Mouse (Mus musculus) neutrophil, adult 5-6 weeks (primary cell): ENCODE measurements around the gene Tnf. TPM values are rescaled to one million over a fixed set of nuclear protein-coding genes. Genes with fewer than 3 reads are reported as not detected.

Experiments used
- ATAC-seq: fragments of 151-379, 151-347 bp; 2 replicates; pipeline ENCODE4 v1.8.0; 2017; ENCODE audit warnings: mild to moderate bottlenecking, moderate TSS enrichment; ENCODE audit not compliant: insufficient number of reproducible peaks, poor library complexity, low FRiP score, severe bottlenecking; ENCODE audit errors: extremely low read depth
- total RNA-seq: library from RNA; stranded (forward); fragments of 200-1000 nt; gene quantifications from 2 replicates; pipeline ENCODE4 v1.2.3, GENCODE M21; 2017

Gene Tnf
- total RNA-seq, result 16.4 and 18.2 TPM in 2 replicates

DNA sequence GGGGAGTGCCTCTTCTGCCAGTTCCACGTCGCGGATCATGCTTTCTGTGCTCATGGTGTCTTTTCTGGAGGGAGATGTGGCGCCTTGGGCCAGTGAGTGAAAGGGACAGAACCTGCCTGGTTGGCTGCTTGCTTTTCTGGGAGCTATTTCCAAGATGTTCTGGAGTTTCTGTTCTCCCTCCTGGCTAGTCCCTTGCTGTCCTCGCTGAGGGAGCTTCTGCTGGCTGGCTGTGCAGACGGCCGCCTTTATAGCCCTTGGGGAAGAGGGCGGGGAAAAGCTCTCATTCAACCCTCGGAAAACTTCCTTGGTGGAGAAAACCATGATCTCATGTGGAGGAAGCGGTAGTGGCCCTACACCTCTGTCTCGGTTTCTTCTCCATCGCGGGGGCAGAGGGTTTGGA lies at the start of gene Tnf:
Gene Tnf (minus strand): TSS at position 221 of the 400 bp plus-strand sequence.
- ATAC-seq, result peak; percentile 13; the same call in 1 of the 2 replicates

DNA sequence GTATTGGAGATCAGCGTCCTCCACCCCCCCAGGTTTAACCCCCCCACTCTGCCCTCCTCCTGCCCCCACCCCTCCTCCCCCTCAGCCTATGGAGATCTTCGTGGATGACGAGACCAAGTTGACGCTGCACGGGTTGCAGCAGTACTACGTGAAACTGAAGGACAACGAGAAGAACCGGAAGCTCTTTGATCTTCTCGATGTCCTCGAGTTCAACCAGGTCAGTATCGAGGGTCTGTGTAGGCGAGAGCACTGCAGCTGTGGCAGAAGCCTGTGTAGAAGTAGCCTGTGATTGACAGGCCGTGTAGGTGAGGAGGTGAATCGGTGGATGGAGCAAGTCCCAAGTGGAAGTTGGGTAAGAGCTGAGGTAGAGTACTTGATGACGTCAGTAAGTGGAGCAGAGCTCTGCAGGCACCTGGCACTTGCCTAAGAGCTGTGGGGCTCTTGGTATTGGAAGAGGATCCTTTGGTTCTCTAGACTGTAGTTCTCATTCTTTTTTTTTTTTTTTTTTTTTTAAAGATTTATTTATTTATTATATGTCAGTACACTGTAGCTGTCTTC lies 49.4 kb upstream of the Tnf start:
- peak; percentile 85 for ATAC-seq

DNA sequence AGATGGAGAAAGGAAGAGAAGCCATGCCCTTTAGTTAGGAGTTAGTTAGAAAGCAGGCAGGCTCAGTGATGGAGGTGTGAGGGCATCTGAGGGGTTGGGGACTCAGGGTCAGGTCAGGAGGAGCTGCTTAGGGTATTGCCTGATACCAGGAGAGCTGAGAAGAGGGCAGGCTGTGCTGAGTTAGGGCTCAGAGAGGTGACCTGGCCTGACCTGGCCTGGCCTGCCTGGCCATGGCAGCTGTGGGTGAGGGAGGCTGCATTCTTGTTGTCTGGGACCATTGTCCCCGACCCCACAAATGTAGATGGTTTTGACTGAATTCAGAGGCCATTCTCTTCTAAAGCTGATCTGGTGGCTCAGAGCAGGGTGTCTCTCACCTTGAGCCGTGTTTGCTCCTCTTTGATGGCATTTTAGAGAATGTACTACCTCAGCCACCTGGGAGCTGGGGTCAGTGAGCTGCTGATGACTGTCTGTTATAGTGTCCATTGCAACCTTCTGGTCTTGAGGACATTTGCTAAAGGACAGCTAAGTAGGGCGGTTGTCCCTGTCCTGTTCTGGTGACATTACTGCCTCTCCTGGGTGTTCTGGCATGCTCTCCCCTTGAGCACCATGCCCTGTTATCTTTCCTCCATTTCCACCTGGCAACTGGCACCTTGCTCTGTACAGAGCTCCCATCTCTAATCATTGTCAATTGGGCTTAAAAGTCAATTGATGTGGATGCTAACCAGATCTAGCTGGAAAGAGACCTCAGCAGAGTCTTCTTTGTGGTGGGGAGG lies 48.7 kb upstream of the Tnf start:
- no peak for ATAC-seq

DNA sequence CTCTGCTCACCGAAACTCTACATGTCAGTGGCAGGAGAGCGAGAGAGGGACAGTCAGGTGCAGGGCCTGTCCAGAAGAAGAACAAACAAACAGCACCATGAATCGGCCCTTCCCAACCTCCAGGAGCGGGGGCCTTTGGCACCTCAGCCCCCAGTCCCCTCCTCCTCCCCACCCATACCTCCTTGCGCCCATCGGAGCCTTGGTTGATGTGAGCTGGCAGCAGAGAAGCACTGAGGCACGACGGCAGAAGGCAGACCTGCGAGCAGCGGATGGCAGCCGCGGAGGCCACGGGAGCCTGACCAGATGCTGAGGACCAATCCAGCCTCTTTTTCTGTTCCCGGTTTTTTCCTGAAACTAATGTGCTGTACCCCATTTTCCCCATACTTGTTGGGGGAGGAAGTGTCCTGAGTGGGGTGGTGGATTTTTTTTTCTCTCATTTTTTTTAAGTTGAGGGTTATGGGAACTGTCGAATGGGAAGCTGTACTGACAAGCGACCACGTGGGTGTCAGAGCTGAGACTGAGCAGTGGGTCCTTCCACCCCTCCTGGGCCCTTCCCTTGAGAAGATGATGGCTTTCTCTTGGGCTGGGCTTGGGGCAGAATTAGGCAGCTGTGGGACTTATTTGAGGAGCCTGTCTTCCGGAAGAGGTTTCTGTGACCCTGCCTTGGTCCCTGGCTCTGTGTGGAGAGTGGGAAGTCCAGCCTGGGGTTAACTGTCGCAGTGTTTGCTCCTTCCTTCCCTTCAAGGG lies 47.8 kb upstream of the Tnf start:
- ATAC-seq, result no peak

DNA sequence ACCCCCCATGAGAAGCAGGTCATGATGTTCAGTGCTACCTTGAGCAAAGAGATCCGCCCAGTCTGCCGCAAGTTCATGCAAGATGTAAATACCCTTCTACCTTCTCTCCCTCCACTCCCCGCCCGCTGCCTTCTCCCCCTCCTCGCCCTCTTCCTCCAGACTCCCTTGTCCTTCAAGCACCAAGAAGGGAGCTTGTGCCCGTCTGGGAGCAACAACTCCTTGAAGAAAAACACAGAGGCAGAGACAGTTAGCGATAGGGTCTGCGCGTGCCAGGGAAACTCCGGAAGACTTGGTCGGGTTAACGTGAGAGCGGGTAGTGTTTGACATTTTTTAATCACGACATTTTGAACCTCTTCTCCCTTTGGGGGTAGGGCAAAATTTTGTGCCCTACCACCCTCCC lies 47.2 kb upstream of the Tnf start:
- ATAC-seq, result no peak

DNA sequence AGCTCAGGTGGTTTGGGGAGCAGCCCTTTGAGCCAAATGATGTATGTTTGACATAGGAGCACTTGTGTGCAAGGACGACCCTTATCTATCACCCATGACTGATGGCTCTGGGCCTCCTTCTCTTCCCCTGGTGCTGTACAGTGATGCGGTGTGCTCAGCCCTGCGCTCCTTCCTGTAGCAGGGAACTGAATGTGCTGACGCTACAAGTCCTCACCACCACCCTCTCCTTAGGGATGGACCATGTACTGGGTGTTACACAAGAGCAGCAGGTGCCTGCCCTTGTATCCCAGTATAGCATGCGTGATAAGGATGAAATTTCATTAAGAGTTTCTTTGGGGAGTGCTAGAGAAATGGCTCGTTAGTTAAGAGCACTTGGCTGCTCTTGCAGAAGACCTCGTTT lies 45.3 kb upstream of the Tnf start:
- no peak for ATAC-seq

DNA sequence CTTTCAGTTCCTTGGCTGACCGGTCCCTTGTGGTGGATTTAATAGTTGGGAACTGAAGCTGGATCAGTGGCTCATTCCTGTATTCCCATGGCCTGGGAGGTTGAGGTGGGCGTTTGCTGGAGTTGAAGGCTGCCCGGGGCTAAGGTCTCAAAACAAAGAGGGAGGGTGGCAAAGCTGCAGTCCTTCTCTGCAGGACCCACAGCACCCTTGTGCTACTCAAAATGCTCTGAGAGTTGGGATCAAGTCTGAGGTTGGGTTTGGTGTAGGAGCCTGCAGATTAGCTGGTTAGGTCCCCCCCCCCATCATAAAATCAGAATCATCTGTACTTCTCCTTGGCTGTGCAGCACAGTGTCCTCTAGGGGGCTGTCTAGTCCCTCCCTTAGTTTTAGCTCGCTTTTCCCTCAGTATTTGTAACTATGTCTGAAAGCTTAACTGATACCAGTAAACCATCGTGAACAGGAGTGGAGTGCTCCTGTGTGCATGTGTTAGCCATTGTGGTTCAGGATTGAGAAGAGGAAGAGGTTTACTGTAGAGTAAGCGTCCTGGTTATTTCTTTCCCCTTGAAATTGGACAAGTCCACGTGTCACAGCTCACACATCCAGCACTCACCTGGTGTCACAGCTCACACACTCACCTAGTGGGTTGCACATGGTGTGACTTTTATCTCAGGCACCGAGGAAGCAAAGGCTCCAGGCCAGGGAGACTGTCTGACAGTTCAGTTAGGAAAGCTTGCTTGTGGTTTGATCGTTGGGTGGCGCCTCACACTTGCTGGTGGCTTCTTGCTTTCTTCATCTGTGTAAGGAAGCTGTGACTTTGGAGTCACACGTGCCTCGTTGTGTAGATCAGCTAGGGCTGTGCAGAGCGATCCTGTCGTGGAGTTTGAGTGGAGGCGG lies 44.2 kb upstream of the Tnf start:
- ATAC-seq, result peak; percentile 28; the same call in 1 of the 2 replicates

DNA sequence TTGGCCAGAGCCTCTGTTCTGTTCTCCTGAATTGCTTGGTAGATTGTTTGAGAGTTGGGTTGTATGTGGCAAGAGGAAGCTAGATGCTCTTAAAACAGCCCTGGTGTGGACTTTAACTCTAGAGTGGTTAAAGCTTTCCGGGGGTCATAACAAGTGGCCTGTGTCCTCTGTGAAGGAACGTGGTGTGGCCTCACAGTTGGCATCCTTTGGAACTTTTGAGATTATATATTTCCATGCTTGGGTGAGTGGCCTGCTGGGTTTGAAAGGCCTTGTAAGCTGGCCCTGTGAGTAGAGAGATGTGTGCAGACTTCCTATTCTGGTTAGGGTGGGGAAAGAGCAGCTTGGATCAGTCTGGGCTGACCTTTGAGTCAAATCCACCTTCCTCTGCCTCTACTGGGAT lies 43.2 kb upstream of the Tnf start:
- ATAC-seq, result no peak

DNA sequence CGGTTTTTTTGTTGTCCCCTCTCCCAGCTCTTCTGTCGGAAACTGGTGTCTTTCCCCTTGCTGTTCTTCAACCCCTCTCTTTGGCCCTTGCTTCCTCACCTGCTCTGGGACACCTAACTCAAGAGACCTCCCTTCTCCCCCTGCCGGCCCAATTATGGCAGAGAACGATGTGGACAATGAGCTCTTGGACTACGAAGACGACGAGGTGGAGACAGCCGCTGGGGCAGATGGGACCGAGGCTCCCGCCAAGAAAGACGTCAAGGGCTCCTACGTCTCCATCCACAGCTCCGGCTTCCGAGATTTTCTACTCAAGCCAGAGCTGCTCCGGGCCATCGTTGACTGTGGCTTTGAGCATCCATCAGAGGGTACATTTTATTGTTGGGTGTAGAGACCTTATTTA lies 41.3 kb upstream of the Tnf start:
- ATAC-seq, result no peak

DNA sequence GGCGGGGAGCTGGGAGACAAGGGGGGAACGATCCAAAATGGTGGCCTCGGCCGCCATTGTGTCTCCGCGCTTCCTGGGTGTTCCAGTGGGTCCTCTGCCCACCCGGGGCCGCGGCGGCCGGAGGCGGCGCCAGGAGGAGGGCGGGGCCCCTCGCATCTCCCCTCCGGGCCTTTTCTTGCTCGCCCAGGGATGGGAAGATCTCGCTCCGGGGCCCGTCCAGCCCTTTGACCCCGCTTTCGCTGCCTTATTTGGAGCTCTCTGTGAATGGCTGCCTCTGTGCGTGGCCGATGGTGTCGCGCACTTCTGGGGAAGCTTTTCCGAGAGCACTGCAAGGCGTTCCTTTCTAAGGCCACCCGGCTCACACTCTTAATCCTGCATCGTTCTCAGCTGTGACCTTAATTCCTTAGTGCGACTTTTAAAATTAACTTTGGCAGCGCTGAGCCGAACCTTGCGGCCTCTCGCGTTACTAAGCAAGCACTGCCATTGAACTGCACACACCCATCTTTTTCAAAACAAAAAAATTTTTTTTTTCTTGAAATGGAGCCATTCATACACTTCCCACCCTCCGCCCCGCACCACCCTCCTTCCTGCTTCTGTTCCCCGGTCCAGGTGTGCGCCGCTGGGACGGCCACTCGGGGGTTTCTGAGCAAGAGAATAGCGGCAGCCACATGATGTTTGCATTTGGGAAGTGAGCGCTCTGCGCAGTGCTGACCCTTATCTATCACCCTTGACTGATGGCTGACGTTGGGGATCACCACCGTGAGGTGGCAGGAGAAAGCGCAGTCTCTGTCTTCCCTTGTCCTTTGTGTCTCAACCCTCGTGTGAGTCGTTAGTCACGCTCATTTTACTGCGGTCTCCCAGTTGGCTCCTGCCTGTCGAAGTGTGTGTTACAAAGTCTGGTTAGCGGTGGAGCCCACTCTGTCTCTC lies 40.5 kb upstream of the Tnf start:
- peak; percentile 43 for ATAC-seq

DNA sequence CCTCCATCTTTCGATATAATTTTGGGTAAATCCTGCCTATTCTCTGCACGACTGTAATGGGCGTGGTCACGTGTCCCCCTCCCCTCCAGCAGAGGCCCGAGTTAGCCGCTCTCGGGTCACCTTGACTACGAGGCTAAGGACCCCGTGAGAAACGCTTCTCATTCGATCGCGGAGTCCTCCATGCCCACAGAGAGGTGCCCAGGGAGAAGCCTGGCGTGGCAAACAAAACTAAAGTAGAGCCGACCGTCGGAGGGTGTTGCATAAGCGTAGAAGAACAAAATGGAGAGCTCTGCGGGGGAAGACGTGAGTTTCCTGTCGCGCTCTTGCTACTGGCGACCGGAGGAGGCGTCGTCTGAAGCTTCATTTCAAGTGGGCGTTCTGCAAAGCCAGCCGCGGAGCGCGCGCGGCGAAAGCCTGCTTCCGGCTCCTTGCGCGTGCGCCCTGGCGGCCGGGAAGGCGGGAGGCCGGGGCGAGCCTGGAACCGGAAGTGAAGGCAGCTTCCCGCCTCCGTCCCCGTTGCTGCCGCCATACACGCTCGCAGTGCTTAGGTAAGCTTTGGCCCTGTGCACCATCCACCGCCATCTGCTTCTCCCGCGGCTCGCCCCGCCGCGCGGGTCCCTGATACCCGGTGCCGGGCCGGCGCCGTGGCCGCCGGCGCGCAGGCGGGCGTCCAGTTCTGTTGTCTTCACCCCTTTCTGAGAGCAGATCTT lies 39.7 kb upstream of the Tnf start, which contains the start of gene Ddx39b:
Gene Ddx39b (plus strand): TSS at position 442 of the 710 bp plus-strand sequence.
- peak; percentile 65 for ATAC-seq

DNA sequence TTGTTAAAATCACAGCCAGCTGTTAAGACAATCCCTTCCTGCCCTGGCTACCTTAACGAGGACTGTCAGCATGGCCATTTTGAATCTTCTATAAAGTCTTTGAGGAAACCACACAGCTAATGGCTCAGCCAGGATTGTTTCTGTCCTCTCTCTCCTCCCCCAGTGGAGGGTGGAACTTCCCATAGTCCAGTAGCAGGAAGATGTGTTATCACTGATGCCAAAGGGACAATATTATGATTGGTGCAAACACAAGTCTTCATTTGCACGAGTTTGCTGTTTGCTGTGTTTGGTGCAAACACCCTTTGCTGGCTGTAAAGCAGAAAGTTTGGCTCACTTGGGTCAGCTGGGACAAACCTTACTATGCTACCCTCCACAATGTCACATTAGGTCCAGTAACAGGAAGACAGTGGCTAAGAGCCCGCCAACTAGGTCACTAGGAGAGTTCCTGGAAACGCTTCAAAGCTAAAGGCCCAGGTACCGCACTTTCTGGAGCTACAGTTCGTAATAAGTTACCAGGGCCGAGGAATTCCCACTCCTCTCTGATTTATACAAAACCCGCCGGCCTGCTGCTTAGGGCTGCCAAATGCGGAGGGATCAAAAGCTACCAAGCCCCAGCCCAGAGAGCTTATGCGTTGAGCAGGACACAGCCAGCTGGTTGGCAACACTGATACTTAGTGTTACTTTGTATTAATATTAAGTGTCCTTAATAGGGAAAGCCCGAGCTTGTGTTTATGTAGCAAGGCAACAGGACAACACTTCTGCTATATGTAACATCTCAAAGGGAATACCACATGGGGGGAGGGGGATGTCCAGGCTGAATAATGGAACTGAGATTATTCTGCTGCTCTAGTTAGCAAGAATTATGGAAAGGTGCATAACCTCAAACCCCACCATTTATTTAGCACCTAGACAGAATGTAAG lies 38.8 kb upstream of the Tnf start:
- ATAC-seq, result no peak

DNA sequence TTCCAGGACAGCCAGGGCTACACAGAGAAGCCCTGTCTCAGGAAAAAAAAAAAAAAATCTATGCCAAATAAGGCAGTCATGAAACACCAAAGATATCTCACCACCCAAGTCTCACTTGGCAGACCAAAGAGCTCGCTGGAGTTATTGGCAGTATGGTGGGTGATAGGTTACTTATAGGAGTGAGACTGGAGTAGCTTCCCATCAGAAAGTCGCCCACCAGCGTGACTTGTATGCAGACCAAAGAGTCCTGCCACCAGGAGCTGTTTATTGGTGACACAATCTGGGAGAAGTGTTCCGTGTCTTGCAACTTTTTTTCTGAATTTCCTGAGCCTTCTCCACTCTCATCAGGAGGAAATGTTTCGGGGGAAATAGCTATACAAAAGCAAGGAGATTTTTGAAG lies 37.9 kb upstream of the Tnf start:
- no peak for ATAC-seq

DNA sequence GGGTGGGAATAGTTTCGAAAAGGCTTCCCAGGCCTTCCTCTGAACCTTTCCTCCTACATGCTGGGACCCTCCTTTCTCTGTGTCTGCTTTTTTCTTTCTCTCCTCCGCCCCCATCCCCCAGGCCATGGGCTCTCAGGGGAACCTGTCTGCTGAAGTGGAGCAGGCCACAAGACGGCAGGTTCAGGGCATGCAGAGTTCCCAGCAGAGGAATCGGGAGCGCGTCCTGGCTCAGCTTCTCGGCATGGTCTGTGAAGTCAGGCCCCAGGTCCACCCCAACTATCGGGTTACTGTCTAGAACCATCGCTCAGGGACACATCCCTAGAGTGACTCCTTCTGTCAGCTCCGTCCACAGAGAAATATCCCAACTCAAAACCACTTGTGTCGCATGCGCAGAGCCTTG lies 35.7 kb upstream of the Tnf start:
- no peak for ATAC-seq

DNA sequence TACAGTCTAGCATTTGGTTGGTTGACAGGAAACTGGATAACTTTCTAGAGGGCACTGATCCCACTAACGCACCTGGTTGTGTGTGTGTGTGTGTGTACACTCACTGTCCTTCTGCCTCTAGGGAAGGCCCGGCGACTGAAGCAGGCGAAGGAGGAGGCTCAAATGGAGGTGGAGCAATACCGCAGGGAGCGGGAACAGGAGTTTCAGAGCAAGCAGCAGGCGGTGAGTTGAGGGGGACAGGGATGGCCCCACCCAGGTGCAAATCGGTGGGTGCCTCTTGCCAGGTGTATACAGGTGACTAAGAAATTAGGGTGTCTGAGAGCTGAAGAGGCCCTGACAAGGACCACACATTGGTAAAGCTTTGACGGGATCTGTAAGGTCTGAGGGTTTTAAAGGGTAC lies 35.2 kb upstream of the Tnf start:
- ATAC-seq, result no peak

DNA sequence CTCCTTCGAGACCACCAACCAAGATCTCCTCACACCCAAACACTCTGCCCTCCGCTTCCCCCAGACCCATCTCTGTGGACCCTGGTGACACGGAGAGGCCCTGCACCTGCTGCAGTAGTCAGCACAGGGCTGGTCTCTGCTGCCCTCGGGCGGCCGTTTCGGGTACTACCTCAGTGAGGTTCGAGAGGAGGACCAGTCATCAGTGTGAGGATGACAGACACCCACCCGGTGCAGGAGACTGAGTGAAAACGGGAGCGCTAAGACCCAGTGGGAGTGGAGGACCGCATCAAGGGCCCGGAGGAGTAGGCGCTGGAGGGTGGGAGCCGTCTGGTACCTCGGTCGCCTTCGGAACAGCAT lies 34.6 kb upstream of the Tnf start:
- peak; percentile 73 for ATAC-seq
